In genomic region chr11:58213673-58214342, GRCm38 (mm10) we compare ENCODE assay signal across 10 mouse cellular contexts. TPM values are rescaled to one million over a fixed set of nuclear protein-coding genes. Genes with fewer than 3 reads are reported as not detected.
DNase-seq lines count a peak whose midpoint lies in the region; ATAC-seq and TF ChIP-seq lines count a peak whose summit lies in the region.
"Had no signal": no experiment of that assay in that cellular context is flagged by ENCODE, and none has a peak within 500 bp of the region (broad histone marks: within the 10 kb centered on the region; RNA-seq: fewer than 3 reads in every experiment).

No protein-coding gene starts in this region.

- TF ChIP-seq CTCF in heart, adult 2 months (IDR thresholded peaks at IDR 0.05): no peak
- no peak for TF ChIP-seq CTCF in layer of hippocampus, adult 2 months (conservative IDR thresholded peaks at IDR 0.05)
- no peak for TF ChIP-seq CTCF in forebrain, postnatal 0 days (IDR thresholded peaks at IDR 0.05; ENCODE audit: low read depth)

- H3K9ac ChIP-seq in heart, adult 2 months (ENCODE audit: low read depth, low read length): no peak overlapping the region
- H3K9ac ChIP-seq in forebrain, postnatal 0 days: no peak overlapping the region
- H3K9ac ChIP-seq: embryonic facial prominence, embryonic 12.5 days; hindbrain, embryonic 13.5 days had no signal

- no peak for TF ChIP-seq EP300 in heart, adult 2 months (IDR thresholded peaks at IDR 0.05; ENCODE audit: insufficient read depth, low read depth, low read length)

- peaks cover 7% of the 10 kb centered on the region for H3K4me1 ChIP-seq in heart, adult 2 months (ENCODE audit: control insufficient read depth, insufficient read depth, low read length)
- no peaks in the 10 kb centered on the region for H3K4me1 ChIP-seq in forebrain, postnatal 0 days (ENCODE audit: insufficient read depth)

- no peak overlapping the region; the same call in 1 of the 2 replicates for H3K4me3 ChIP-seq in heart, adult 2 months
- no peak overlapping the region for H3K4me3 ChIP-seq in layer of hippocampus, adult 2 months
- no peak overlapping the region for H3K4me3 ChIP-seq in forebrain, postnatal 0 days (ENCODE audit: low read depth, low read length)

- peak overlapping the region; percentile 95 for H3K27ac ChIP-seq in heart, adult 2 months
- H3K27ac ChIP-seq in layer of hippocampus, adult 2 months: peak overlapping the region; percentile 78; the same call in 1 of the 2 replicates
- no peak overlapping the region for H3K27ac ChIP-seq in forebrain, postnatal 0 days (ENCODE audit: low read depth, low read length)
- H3K27ac ChIP-seq: embryonic facial prominence, embryonic 12.5 days; hindbrain, embryonic 13.5 days had no signal

- intact Hi-C loops in heart, adult 2 months (cut with DNase I): loop anchor here (2.0 kb wide), 1 partner anchor 13 kb away; no protein-coding TSS in a partner anchor

- H3K79me2 ChIP-seq in heart, adult 2 months (replicated peaks; ENCODE audit: control insufficient read depth, insufficient read depth, low read length): no peaks in the 10 kb centered on the region

- peaks cover 2% of the 10 kb centered on the region; the same call in 1 of the 2 replicates for H3K36me3 ChIP-seq in heart, adult 2 months (ENCODE audit: control insufficient read depth, insufficient read depth, low read length)
- no peaks in the 10 kb centered on the region for H3K36me3 ChIP-seq in forebrain, postnatal 0 days (ENCODE audit: insufficient read depth)
- H3K36me3 ChIP-seq: embryonic facial prominence, embryonic 12.5 days; hindbrain, embryonic 13.5 days had no signal

- TF ChIP-seq POLR2A in heart, adult 2 months (IDR thresholded peaks at IDR 0.05; ENCODE audit: insufficient read depth, low read depth, low read length): no peak

- DNase-seq in heart, adult 2 months: no peak
- DNase-seq in heart, adult 18-20 months: no peak
- no peak for DNase-seq in layer of hippocampus, adult 2 months (ENCODE audit: low spot score in 2 of 2)
- DNase-seq in layer of hippocampus, adult 11-12 months (ENCODE audit: low spot score): no peak
- peak; percentile 65 for DNase-seq in c-Kit-positive CD71-positive TER-119-positive erythroid progenitor cells, embryonic 14.5 days (ENCODE audit: low spot score)
- DNase-seq in forebrain, postnatal 0 days: no peak
- no peak for DNase-seq in frontal cortex, postnatal 36 days (ENCODE audit: low spot score in 2 of 2)

- H3K9me3 ChIP-seq in forebrain, postnatal 0 days (ENCODE audit: low read length): no peaks in the 10 kb centered on the region
- H3K9me3 ChIP-seq: embryonic facial prominence, embryonic 12.5 days; hindbrain, embryonic 13.5 days had no signal

- H3K4me2 ChIP-seq in forebrain, postnatal 0 days (ENCODE audit: low read depth): no peak overlapping the region

- H3K27me3 ChIP-seq in heart, adult 2 months (ENCODE audit: control insufficient read depth, insufficient read depth, low read length): no peaks in the 10 kb centered on the region
- H3K27me3 ChIP-seq in forebrain, postnatal 0 days (ENCODE audit: insufficient read depth, low read length): no peaks in the 10 kb centered on the region
- H3K27me3 ChIP-seq: embryonic facial prominence, embryonic 12.5 days; hindbrain, embryonic 13.5 days had no signal

- peak; percentile 28 for ATAC-seq in megakaryocyte, adult 5-6 weeks (ENCODE audit: poor library complexity, severe bottlenecking)
- no peak for ATAC-seq in forebrain, postnatal 0 days

- WGBS in heart, adult 2 months: 67% methylated on average over 7 of the region's 7 CpGs
- 87% methylated on average over 7 of the region's 7 CpGs for WGBS in forebrain, postnatal 0 days

RNA-seq across cellular contexts. Expression of gene Irgm2, which starts 14.4 kb away (rescaled TPM):
- total RNA-seq in heart, adult 2 months (2021): 10 to 100 TPM; 10.6 to 16.4 TPM
- polyA plus RNA-seq in heart, adult 2 months (2012; rRNA removed): 11.9 and 18.3 TPM in 2 replicates
- total RNA-seq in heart, adult 18-20 months (2021): 10 to 100 TPM; 10.0 to 30.3 TPM
- total RNA-seq in layer of hippocampus, adult 2 months (2021): 1 to 10 TPM; 1.7 to 2.3 TPM
- total RNA-seq in megakaryocyte, adult 5-6 weeks (2015): 19.7 and 23.3 TPM in 2 replicates
- total RNA-seq in megakaryocyte, adult 5-6 weeks (2017): 18.2 and 18.7 TPM in 2 replicates
- 1.2 and 2.3 TPM in 2 replicates for total RNA-seq in forebrain, postnatal 0 days (2014; rRNA removed)
- 0.64 and 0.70 TPM in 2 replicates for polyA plus RNA-seq in forebrain, postnatal 0 days (2015; fragmentation: Nextera tagmentation; extraction: Ambion mirVana)

RNA-seq across cellular contexts. Expression of gene Igtp, which starts 14.5 kb away (rescaled TPM):
- 10 to 100 TPM in 1 of 2 experiments, 1 to 10 TPM in 1; 9.3 to 12.4 TPM for total RNA-seq in heart, adult 2 months (2021)
- 14.1 and 16.4 TPM in 2 replicates for polyA plus RNA-seq in heart, adult 2 months (2012; rRNA removed)
- 10 to 100 TPM in 1 of 2 experiments, 1 to 10 TPM in 1; 9.2 to 33.3 TPM for total RNA-seq in heart, adult 18-20 months (2021)
- total RNA-seq in layer of hippocampus, adult 2 months (2021): 1 to 10 TPM; 1.5 to 1.9 TPM
- total RNA-seq in megakaryocyte, adult 5-6 weeks (2015): 21.0 and 23.8 TPM in 2 replicates
- total RNA-seq in megakaryocyte, adult 5-6 weeks (2017): 14.0 and 16.0 TPM in 2 replicates
- total RNA-seq in forebrain, postnatal 0 days (2014; rRNA removed): 1.1 and 1.8 TPM in 2 replicates
- 1.7 and 2.6 TPM in 2 replicates for polyA plus RNA-seq in forebrain, postnatal 0 days (2015; fragmentation: Nextera tagmentation; extraction: Ambion mirVana)

RNA-seq across cellular contexts. Expression of gene Mrpl22, which starts 42.3 kb away (rescaled TPM):
- 10 to 100 TPM; 50.7 to 53.9 TPM for total RNA-seq in heart, adult 2 months (2021)
- polyA plus RNA-seq in heart, adult 2 months (2012; rRNA removed): 48.4 and 48.6 TPM in 2 replicates
- total RNA-seq in heart, adult 18-20 months (2021): 10 to 100 TPM; 51.2 to 53.4 TPM
- 10 to 100 TPM; 31.4 to 39.5 TPM for total RNA-seq in layer of hippocampus, adult 2 months (2021)
- total RNA-seq in megakaryocyte, adult 5-6 weeks (2015): 45.0 and 47.8 TPM in 2 replicates
- total RNA-seq in megakaryocyte, adult 5-6 weeks (2017): 29.6 and 31.8 TPM in 2 replicates
- total RNA-seq in forebrain, postnatal 0 days (2014; rRNA removed): 39.4 and 70.9 TPM in 2 replicates
- 107 TPM in 2 replicates for polyA plus RNA-seq in forebrain, postnatal 0 days (2015; fragmentation: Nextera tagmentation; extraction: Ambion mirVana)

RNA-seq across cellular contexts. Expression of gene Gemin5, which starts 45.5 kb away (rescaled TPM):
- 1 to 10 TPM; 9.1 to 9.3 TPM for total RNA-seq in heart, adult 2 months (2021)
- polyA plus RNA-seq in heart, adult 2 months (2012; rRNA removed): 3.2 and 4.7 TPM in 2 replicates
- total RNA-seq in heart, adult 18-20 months (2021): 10 to 100 TPM in 1 of 2 experiments, 1 to 10 TPM in 1; 8.7 to 10.0 TPM
- total RNA-seq in layer of hippocampus, adult 2 months (2021): 10 to 100 TPM; 18.6 to 18.7 TPM
- total RNA-seq in megakaryocyte, adult 5-6 weeks (2015): 3.4 and 7.3 TPM in 2 replicates
- total RNA-seq in megakaryocyte, adult 5-6 weeks (2017): 7.4 and 7.8 TPM in 2 replicates
- 18.4 and 19.2 TPM in 2 replicates for total RNA-seq in forebrain, postnatal 0 days (2014; rRNA removed)
- polyA plus RNA-seq in forebrain, postnatal 0 days (2015; fragmentation: Nextera tagmentation; extraction: Ambion mirVana): 6.2 and 9.1 TPM in 2 replicates
